Mouse (Mus musculus) G1E-ER4 (cell line): ENCODE results near the gene Tmem89. TPM values are rescaled to one million over a fixed set of nuclear protein-coding genes. Genes with fewer than 3 reads are reported as not detected.

ENCODE experiments used
- GATA1 ChIP-seq: IDR thresholded peaks from one replicate; pipeline ENCODE4 v1.8.0; 2012; ENCODE audit warnings: low read length, inconsistent platforms
- polyA plus RNA-seq: library from polyadenylated mRNA; stranded (reverse); fragments of >175 nt; gene quantifications from 2 replicates; pipeline ENCODE4 v1.2.3, GENCODE M21; 2012

The Tmem89 gene
- polyA plus RNA-seq, 1 experiment = not detected

- TF ChIP-seq GATA1 = no peak
Measured at GRCm38 (mm10) chr9:108963577-108963976, 49.2 kb downstream of the Tmem89 start.

- TF ChIP-seq GATA1 = no peak
Measured at GRCm38 (mm10) chr9:108964338-108964737, 49.9 kb downstream of the Tmem89 start.

Other genes with a start within 250 kb of the Tmem89 start
- gene Prkar2a, start 225.3 kb upstream of the Tmem89 start, polyA plus RNA-seq = 0.02 TPM in 1 of 2 replicates, not detected in the other
- 31.0 and 32.1 TPM in 2 replicates for gene Ip6k2, start 130.8 kb upstream of the Tmem89 start, polyA plus RNA-seq
- 9.7 and 11.5 TPM in 2 replicates for gene Nckipsd, start 106.3 kb upstream of the Tmem89 start, polyA plus RNA-seq
- gene Celsr3, start 88.3 kb upstream of the Tmem89 start, polyA plus RNA-seq = 0.05 TPM in 1 of 2 replicates, not detected in the other
- gene Slc26a6, start 61.3 kb upstream of the Tmem89 start, polyA plus RNA-seq = 2.7 and 3.6 TPM in 2 replicates
- 556 and 620 TPM in 2 replicates for gene Uqcrc1, start 22.0 kb downstream of the Tmem89 start, polyA plus RNA-seq
- 0.09 and 0.15 TPM in 2 replicates for gene Col7a1, start 39.0 kb downstream of the Tmem89 start, polyA plus RNA-seq
- gene Ucn2, start 71.4 kb downstream of the Tmem89 start, polyA plus RNA-seq = 0.05 TPM in 1 of 2 replicates, not detected in the other
- 2.0 and 2.5 TPM in 2 replicates for gene Pfkfb4, start 77.2 kb downstream of the Tmem89 start, polyA plus RNA-seq
- 291 and 305 TPM in 2 replicates for gene Shisa5, start 123.9 kb downstream of the Tmem89 start, polyA plus RNA-seq
- gene Trex1, start 145.1 kb downstream of the Tmem89 start, polyA plus RNA-seq = 15.1 and 36.8 TPM in 2 replicates
- 10.4 and 11.2 TPM in 2 replicates for gene Atrip, start 159.5 kb downstream of the Tmem89 start, polyA plus RNA-seq
- gene Ccdc51, start 167.9 kb downstream of the Tmem89 start, polyA plus RNA-seq = 8.7 and 9.8 TPM in 2 replicates
- gene Tma7, start 168.0 kb downstream of the Tmem89 start, polyA plus RNA-seq = 418 and 445 TPM in 2 replicates
- gene Plxnb1, start 180.8 kb downstream of the Tmem89 start, polyA plus RNA-seq = not detected in 2 replicates
- not detected in 2 replicates for gene Fbxw21, start 247.4 kb downstream of the Tmem89 start, polyA plus RNA-seq